Mouse (Mus musculus) spleen, adult 12 weeks (tissue): ENCODE results near the gene Tcp10a.
"Not testable (repeated sequence)": the region's sequence is repeated elsewhere in the genome, so short reads cannot be mapped to it uniquely, and the experiment has no call there.

ENCODE experiments used
- DNase-seq: peaks from one replicate; pipeline ENCODE4 v3.0.0; 2022; ENCODE audit warnings: low spot score

Tcp10a gene

GRCm38 (mm10) chr17:7324346-7324745 is at the start of gene Tcp10a:
TSS of gene Tcp10a (plus strand) at chr17:7324646.
- DNase-seq, result not testable (repeated sequence)

- no peak for DNase-seq
These were observed 45.7 kb upstream of the Tcp10a start for GRCm38 (mm10) chr17:7278702-7279242.

- DNase-seq, result no peak
These were observed 45.2 kb upstream of the Tcp10a start for GRCm38 (mm10) chr17:7279251-7279650.

- no peak for DNase-seq
These were observed 40.0 kb upstream of the Tcp10a start for GRCm38 (mm10) chr17:7284297-7284910.

GRCm38 (mm10) chr17:7285292-7285691 is 39.2 kb upstream of the Tcp10a start:
- DNase-seq, result no peak

- DNase-seq, result no peak
These were observed 37.9 kb upstream of the Tcp10a start for GRCm38 (mm10) chr17:7286422-7287050.

GRCm38 (mm10) chr17:7292012-7292684 is 32.3 kb upstream of the Tcp10a start:
- no peak for DNase-seq

GRCm38 (mm10) chr17:7306278-7307196 is 17.9 kb upstream of the Tcp10a start:
- not testable (repeated sequence) for DNase-seq

GRCm38 (mm10) chr17:7315693-7316382 is 8.6 kb upstream of the Tcp10a start:
- peak; percentile 2 for DNase-seq

GRCm38 (mm10) chr17:7319789-7320188 is 4.7 kb upstream of the Tcp10a start:
- DNase-seq, result not testable (repeated sequence)

GRCm38 (mm10) chr17:7326415-7326814 is 2.0 kb downstream of the Tcp10a start:
- DNase-seq, result not testable (repeated sequence)

GRCm38 (mm10) chr17:7332745-7333144 is 8.3 kb downstream of the Tcp10a start:
- DNase-seq, result not testable (repeated sequence)

GRCm38 (mm10) chr17:7337381-7337780 is 12.9 kb downstream of the Tcp10a start:
- not testable (repeated sequence) for DNase-seq

GRCm38 (mm10) chr17:7348765-7349164 is 24.3 kb downstream of the Tcp10a start:
- not testable (repeated sequence) for DNase-seq

GRCm38 (mm10) chr17:7352596-7352995 is 28.1 kb downstream of the Tcp10a start, which contains the start of gene Ttll2:
TSS of gene Ttll2 (minus strand) at chr17:7352696.
- not testable (repeated sequence) for DNase-seq

- DNase-seq, result not testable (repeated sequence)
These were observed 35.4 kb downstream of the Tcp10a start for GRCm38 (mm10) chr17:7359806-7360205.

GRCm38 (mm10) chr17:7360749-7361465 is 36.5 kb downstream of the Tcp10a start:
- DNase-seq, result not testable (repeated sequence)

GRCm38 (mm10) chr17:7365615-7366014 is 41.2 kb downstream of the Tcp10a start:
- DNase-seq, result not testable (repeated sequence)

- not testable (repeated sequence) for DNase-seq
These were observed 41.8 kb downstream of the Tcp10a start for GRCm38 (mm10) chr17:7366265-7366664.

- DNase-seq, result not testable (repeated sequence)
These were observed 42.4 kb downstream of the Tcp10a start for GRCm38 (mm10) chr17:7366676-7367374.
